Mouse (Mus musculus) heart, adult 2 months (tissue): Measurements from ENCODE around the gene Ikzf3.

Source experiments
- CTCF ChIP-seq: fragments of 200-600 bp; IDR thresholded peaks from 2 replicates; pipeline ENCODE4 v1.8.1; 2022; ENCODE audit warnings: antibody characterized with exemption, mild to moderate bottlenecking, moderate library complexity
- EP300 ChIP-seq: fragments of 200-500 bp; IDR thresholded peaks from 2 replicates; pipeline ENCODE4 v1.6.1; 2011; ENCODE audit warnings: low read depth, low read length, control low read depth; ENCODE audit not compliant: insufficient read depth
- POLR2A ChIP-seq: fragments of 200-500 bp; IDR thresholded peaks from 2 replicates; pipeline ENCODE4 v1.6.1; 2011; ENCODE audit warnings: mild to moderate bottlenecking, low read depth, low read length, control low read depth; ENCODE audit not compliant: insufficient read depth

GRCm38 (mm10) chr11:98462255-98462654, 83.6 kb downstream of the Ikzf3 start:
- TF ChIP-seq CTCF (no peak), POLR2A (no peak), EP300 (no peak)
